Mouse (Mus musculus): ENCODE measurements around the gene Pccb. TPM values are rescaled to one million over a fixed set of nuclear protein-coding genes. Genes with fewer than 3 reads are reported as not detected.

Pccb gene
- polyA plus RNA-seq, 1 experiment: not detected

GRCm38 (mm10) chr9:100944677-100945365, 89.9 kb downstream of the Pccb start:
- WGBS: 93% methylated on average over 5 of the region's 5 CpGs
- H3K4me3 ChIP-seq (ENCODE audit: insufficient read depth, low read depth, low read length): no peak overlapping the region
- TF ChIP-seq CTCF (IDR thresholded peaks at IDR 0.05; ENCODE audit: insufficient read depth, low read depth, low read length) (no peak), POLR2A (IDR thresholded peaks at IDR 0.05; ENCODE audit: insufficient read depth, low read depth, low read length) (no peak)
- H3K4me1 ChIP-seq (ENCODE audit: control insufficient read depth, insufficient read depth, low read length): no peaks in the 10 kb centered on the region
- no peak overlapping the region for H3K27ac ChIP-seq (ENCODE audit: insufficient read depth, low read depth, low read length)

- H3K27ac ChIP-seq (ENCODE audit: insufficient read depth, low read depth, low read length): no peak overlapping the region
- TF ChIP-seq CTCF (IDR thresholded peaks at IDR 0.05; ENCODE audit: insufficient read depth, low read depth, low read length) (no peak), POLR2A (IDR thresholded peaks at IDR 0.05; ENCODE audit: insufficient read depth, low read depth, low read length) (no peak)
- 61% methylated on average over 2 of the region's 2 CpGs for WGBS
- H3K4me1 ChIP-seq (ENCODE audit: control insufficient read depth, insufficient read depth, low read length): no peaks in the 10 kb centered on the region
- H3K4me3 ChIP-seq (ENCODE audit: insufficient read depth, low read depth, low read length): no peak overlapping the region
These were observed 92.7 kb downstream of the Pccb start for GRCm38 (mm10) chr9:100942042-100942441.

Other genes with a start within 250 kb of the Pccb start
- 135 TPM in 1 of 2 replicates, not detected in the other for gene Msl2, start 39.2 kb upstream of the Pccb start, polyA plus RNA-seq (2012; ENCODE audit: insufficient read depth, insufficient read length, low replicate concordance, missing spikeins)
- 68.1 TPM in 1 of 2 replicates, not detected in the other for gene Ppp2r3a, start 216.9 kb upstream of the Pccb start, polyA plus RNA-seq (2012; ENCODE audit: insufficient read depth, insufficient read length, low replicate concordance, missing spikeins)

All from olfactory bulb, adult 2 months (tissue).